Mouse (Mus musculus) erythroblast, embryonic 14.5 days (primary cell): ENCODE measurements at regions not wholly inside any gene's neighbourhood (a gene's known extent, or its start where the extent isn't known, plus 50 kb on each side); places are given as distances from the start of the nearest gene placed in this dataset.

Experiments
- GATA1 ChIP-seq: IDR thresholded peaks from 2 replicates; pipeline ENCODE4 v1.6.1; 2012; ENCODE audit warnings: low read length, inconsistent platforms, mixed read lengths
- TAL1 ChIP-seq: IDR thresholded peaks from 3 replicates; pipeline ENCODE4 v1.6.1; 2012; ENCODE audit warnings: low read length, inconsistent platforms, mixed read lengths

- TF ChIP-seq GATA1 (no peak), TAL1 (no peak)
Measured at GRCm38 (mm10) chr16:93380717-93381671, 222.9 kb downstream of the Setd4 start.
